Mouse (Mus musculus) neural tube, embryonic 11.5 days (tissue): ENCODE results near the gene Gtf3c4. TPM values are rescaled to one million over a fixed set of nuclear protein-coding genes. Genes with fewer than 3 reads are reported as not detected.

Experiments
- ATAC-seq: fragments of 200-750 bp; cut with Nextera tagmentation; 2 replicates; pipeline ENCODE4 v1.8.0; 2017; ENCODE audit warnings: moderate number of reproducible peaks, mild to moderate bottlenecking, moderate TSS enrichment, moderate library complexity; ENCODE audit not compliant: insufficient read depth, low FRiP score, low TSS enrichment
- DNase-seq: peaks from one replicate; pipeline ENCODE4 v3.0.0-alpha.2; 2015; ENCODE audit warnings: low spot score
- H3K27ac ChIP-seq: fragments of 300-500 bp; sonication (generic); 2 replicates; pipeline ENCODE4 v1.5.1; 2014; ENCODE audit warnings: low read depth, mild to moderate bottlenecking, low read length
- H3K27me3 ChIP-seq: fragments of 300-500 bp; sonication (generic); 2 replicates; pipeline ENCODE4 v1.6.1; 2014; ENCODE audit warnings: mild to moderate bottlenecking, low read length, mixed read lengths; ENCODE audit not compliant: control insufficient read depth, insufficient read depth
- H3K36me3 ChIP-seq: fragments of 300-500 bp; sonication (generic); 2 replicates; pipeline ENCODE4 v1.6.1; 2014; ENCODE audit warnings: mild to moderate bottlenecking, low read length, moderate library complexity, mixed read lengths; ENCODE audit not compliant: control insufficient read depth, insufficient read depth
- H3K4me1 ChIP-seq: fragments of 300-500 bp; sonication (generic); 2 replicates; pipeline ENCODE4 v1.6.1; 2014; ENCODE audit warnings: low read length, mixed read lengths; ENCODE audit not compliant: control insufficient read depth, insufficient read depth
- H3K4me2 ChIP-seq: fragments of 300-500 bp; sonication (generic); 2 replicates; pipeline ENCODE4 v1.6.1; 2014; ENCODE audit warnings: low read depth, mild to moderate bottlenecking, moderate library complexity
- H3K4me3 ChIP-seq: fragments of 300-500 bp; sonication (generic); 2 replicates; pipeline ENCODE4 v1.5.1; 2014; ENCODE audit warnings: low read depth, low read length
- H3K9ac ChIP-seq: fragments of 300-500 bp; sonication (generic); 2 replicates; pipeline ENCODE4 v1.6.1; 2014; ENCODE audit warnings: mild to moderate bottlenecking, low read length
- H3K9me3 ChIP-seq: fragments of 300-500 bp; sonication (generic); 2 replicates; pipeline ENCODE4 v1.6.1; 2016; ENCODE audit warnings: low read length; ENCODE audit not compliant: control insufficient read depth
- WGBS: fragments of 180-500 bp; shearing (Covaris S2); extraction: QIAGEN DNeasy Blood & Tissue Kit; methylation state at CpG from one replicate; pipeline ENCODE4 v1.1.7; 2014; 5-methylcytosine and 5-hydroxymethylcytosine counted together
- polyA plus RNA-seq: library from polyadenylated mRNA; unstranded; fragments of >200 nt; fragmentation: Nextera tagmentation; extraction: Ambion mirVana; gene quantifications from 2 replicates; pipeline ENCODE4 v1.2.1, GENCODE M21; 2014

Gtf3c4 gene
- polyA plus RNA-seq, 1 experiment from 2014 or later = 35.9 TPM

DNA sequence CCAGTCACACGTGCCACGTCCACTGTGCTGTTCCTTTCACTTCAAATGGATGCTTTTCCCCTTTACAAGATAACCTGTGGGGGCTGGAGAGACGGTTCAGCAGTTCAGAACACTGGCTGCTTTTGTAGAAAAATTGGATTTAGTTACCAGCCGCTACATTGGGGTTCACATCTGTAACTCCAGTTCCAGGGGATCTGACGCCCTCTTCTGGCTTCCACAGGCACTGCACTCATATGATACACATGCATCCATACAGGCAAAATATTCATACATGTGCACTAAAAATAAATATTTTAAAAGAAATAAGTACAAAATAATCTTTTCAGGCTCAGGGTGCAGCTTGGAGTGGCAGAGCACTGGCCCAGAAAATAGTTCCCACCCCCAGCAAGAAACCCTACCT is 45.5 kb downstream of the Gtf3c4 start:
- H3K27ac ChIP-seq = no peak overlapping the region
- H3K4me3 ChIP-seq = no peak overlapping the region
- H3K4me1 ChIP-seq = no peaks in the 10 kb centered on the region
- H3K9ac ChIP-seq = no peak overlapping the region
- no peaks in the 10 kb centered on the region for H3K9me3 ChIP-seq
- no peak for DNase-seq
- WGBS = 79% methylated on average over 5 of the region's 5 CpGs
- no peaks in the 10 kb centered on the region for H3K27me3 ChIP-seq
- no peak overlapping the region for H3K4me2 ChIP-seq
- ATAC-seq = no peak
- H3K36me3 ChIP-seq = no peaks in the 10 kb centered on the region

GRCm38 (mm10) chr2:28792931-28793610 is 47.1 kb downstream of the Gtf3c4 start:
- 20% methylated on average over 5 of the region's 6 CpGs for WGBS
- peak overlapping the region; percentile 9; the same call in 1 of the 2 replicates for H3K4me2 ChIP-seq
- ATAC-seq = no peak
- DNase-seq = peak; percentile 66
- H3K36me3 ChIP-seq = no peaks in the 10 kb centered on the region
- H3K4me1 ChIP-seq = no peaks in the 10 kb centered on the region
- no peak overlapping the region for H3K4me3 ChIP-seq
- no peaks in the 10 kb centered on the region for H3K27me3 ChIP-seq
- no peaks in the 10 kb centered on the region for H3K9me3 ChIP-seq
- no peak overlapping the region for H3K9ac ChIP-seq
- H3K27ac ChIP-seq = no peak overlapping the region

- DNase-seq = no peak
- no peak overlapping the region for H3K4me2 ChIP-seq
- H3K27me3 ChIP-seq = no peaks in the 10 kb centered on the region
- 0 out of 2 replicates have a peak overlapping the region, but pooled peaks have one; percentile 3 for H3K9ac ChIP-seq
- H3K4me3 ChIP-seq = no peak overlapping the region
- H3K36me3 ChIP-seq = no peaks in the 10 kb centered on the region
- no peak for ATAC-seq
- no peak overlapping the region; the same call in 1 of the 2 replicates for H3K27ac ChIP-seq
- no peaks in the 10 kb centered on the region for H3K4me1 ChIP-seq
- no peaks in the 10 kb centered on the region for H3K9me3 ChIP-seq
- 78% methylated on average over 6 of the region's 6 CpGs for WGBS
Observed at GRCm38 (mm10) chr2:28787067-28787619, 53.0 kb downstream of the Gtf3c4 start.

GRCm38 (mm10) chr2:28786355-28787066 is 53.6 kb downstream of the Gtf3c4 start:
- no peak overlapping the region; the same call in 1 of the 2 replicates for H3K27ac ChIP-seq
- no peaks in the 10 kb centered on the region for H3K9me3 ChIP-seq
- H3K9ac ChIP-seq = 0 out of 2 replicates have a peak overlapping the region, but pooled peaks have one; percentile 3
- H3K27me3 ChIP-seq = no peaks in the 10 kb centered on the region
- 75% methylated on average over 16 of the region's 16 CpGs for WGBS
- no peaks in the 10 kb centered on the region for H3K36me3 ChIP-seq
- no peak overlapping the region for H3K4me3 ChIP-seq
- H3K4me1 ChIP-seq = no peaks in the 10 kb centered on the region
- DNase-seq = no peak
- no peak for ATAC-seq
- H3K4me2 ChIP-seq = no peak overlapping the region

DNA sequence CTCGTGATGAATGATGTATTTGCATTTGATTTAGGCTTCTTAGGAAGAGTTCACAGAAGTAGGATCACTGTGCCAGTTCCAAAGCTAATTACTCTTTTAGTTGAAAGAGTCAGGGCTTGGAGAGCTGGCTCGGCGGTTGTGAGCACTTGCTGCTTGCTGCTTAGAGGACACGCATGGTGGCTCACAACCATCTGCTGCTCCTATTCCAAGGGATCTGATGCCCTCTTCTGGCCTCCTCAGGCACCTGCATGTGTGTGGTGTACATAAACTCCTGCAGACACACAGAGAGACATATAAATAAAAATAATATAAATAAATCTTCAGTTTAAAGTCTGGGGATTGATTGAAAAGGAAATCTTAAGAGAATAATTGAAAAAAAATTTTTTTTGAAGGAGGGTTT is 58.9 kb downstream of the Gtf3c4 start:
- no peaks in the 10 kb centered on the region for H3K4me1 ChIP-seq
- H3K27ac ChIP-seq = no peak overlapping the region
- ATAC-seq (no peak), DNase-seq (no peak)
- no peaks in the 10 kb centered on the region for H3K27me3 ChIP-seq
- no peak overlapping the region for H3K9ac ChIP-seq
- no peak overlapping the region for H3K4me3 ChIP-seq
- no peaks in the 10 kb centered on the region for H3K36me3 ChIP-seq
- H3K4me2 ChIP-seq = no peak overlapping the region
- no peaks in the 10 kb centered on the region for H3K9me3 ChIP-seq
- 81% methylated on average over 4 of the region's 4 CpGs for WGBS

GRCm38 (mm10) chr2:28780001-28780782 is 60.0 kb downstream of the Gtf3c4 start:
- no peak overlapping the region for H3K9ac ChIP-seq
- ATAC-seq (no peak), DNase-seq (no peak)
- 59% methylated on average over 16 of the region's 16 CpGs for WGBS
- no peak overlapping the region for H3K4me3 ChIP-seq
- no peak overlapping the region for H3K4me2 ChIP-seq
- no peaks in the 10 kb centered on the region for H3K9me3 ChIP-seq
- no peak overlapping the region for H3K27ac ChIP-seq
- H3K27me3 ChIP-seq = no peaks in the 10 kb centered on the region
- no peaks in the 10 kb centered on the region for H3K36me3 ChIP-seq
- no peaks in the 10 kb centered on the region for H3K4me1 ChIP-seq

DNA sequence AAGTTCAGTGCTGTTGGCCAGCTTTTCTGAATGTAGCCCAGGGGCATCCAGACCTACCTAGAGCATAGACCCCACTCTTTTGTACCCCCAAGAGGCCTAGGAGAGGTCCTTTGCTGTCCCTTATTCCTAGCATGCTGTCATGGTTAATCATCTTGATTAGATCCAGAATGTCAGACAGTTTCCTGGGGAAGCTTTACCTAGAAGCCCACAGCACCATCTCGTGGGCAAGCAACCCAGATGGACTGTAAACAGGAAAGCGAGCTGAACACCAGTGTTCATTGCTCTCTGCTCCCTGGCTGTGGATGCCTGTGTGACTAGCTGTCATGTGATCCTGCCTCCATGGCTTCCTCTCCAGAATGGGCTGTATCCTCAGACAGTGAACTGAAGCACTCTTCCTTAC is 63.4 kb downstream of the Gtf3c4 start:
- ATAC-seq = no peak
- no peak for DNase-seq
- Histone ChIP-seq H3K27me3 (no peaks in the 10 kb centered on the region), H3K36me3 (no peaks in the 10 kb centered on the region), H3K27ac (no peak overlapping the region), H3K4me1 (no peaks in the 10 kb centered on the region), H3K9ac (no peak overlapping the region), H3K9me3 (no peaks in the 10 kb centered on the region), H3K4me2 (no peak overlapping the region), H3K4me3 (no peak overlapping the region)
- 82% methylated on average over 2 of the region's 2 CpGs for WGBS

- Histone ChIP-seq H3K36me3 (no peaks in the 10 kb centered on the region), H3K9me3 (no peaks in the 10 kb centered on the region), H3K4me1 (0 out of 2 replicates have a peak, but pooled peaks cover 4% of the 10 kb centered on the region), H3K4me2 (no peak overlapping the region), H3K27me3 (no peaks in the 10 kb centered on the region), H3K9ac (no peak overlapping the region), H3K27ac (no peak overlapping the region), H3K4me3 (no peak overlapping the region)
- ATAC-seq = no peak
- no peak for DNase-seq
- WGBS = 67% methylated on average over 8 of the region's 8 CpGs
Observed at GRCm38 (mm10) chr2:28774073-28774472, 66.1 kb downstream of the Gtf3c4 start.
